Mouse (Mus musculus): ENCODE measurements around the gene Phex. TPM values are rescaled to one million over a fixed set of nuclear protein-coding genes. Genes with fewer than 3 reads are reported as not detected.

The Phex gene
- total and polyA plus RNA-seq, 3 experiments: 0.01 to 0.12 TPM; not detected in 1

DNA sequence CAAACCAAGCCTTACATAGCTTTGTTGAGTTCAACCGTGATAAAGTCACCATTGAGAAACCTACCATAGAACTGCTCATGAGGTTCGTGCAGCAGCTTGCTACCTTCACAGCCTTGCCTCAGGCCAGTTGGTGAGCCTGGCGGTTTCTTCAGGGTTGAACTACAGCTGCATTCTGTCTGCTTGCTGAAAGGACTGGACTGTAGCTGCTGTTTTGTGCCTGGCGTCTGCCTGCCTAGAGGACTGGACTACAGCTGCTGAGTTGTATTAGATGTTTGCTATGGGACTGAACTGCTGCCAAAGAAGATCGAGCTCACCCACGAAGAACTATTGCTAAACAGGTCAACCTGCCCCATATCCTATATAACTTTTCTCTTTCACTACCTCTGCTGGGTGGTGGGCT, 68.9 kb downstream of the Phex start:
- H3K36me3 ChIP-seq (ENCODE audit: control insufficient read depth in 1 of 2, insufficient read depth in 2 of 2, low read length in 2 of 2): no peaks in the 10 kb centered on the region
- no peaks in the 10 kb centered on the region for H3K27me3 ChIP-seq (ENCODE audit: control insufficient read depth in 1 of 2, insufficient read depth in 2 of 2, low read length in 2 of 2)
- TF ChIP-seq HCFC1 (IDR thresholded peaks at IDR 0.05; ENCODE audit: low read depth, low read length) (no peak), ZNF384 (IDR thresholded peaks at IDR 0.05; ENCODE audit: low read depth, low read length) (no peak), TAL1 (IDR thresholded peaks at IDR 0.05; ENCODE audit: low read length) (no peak), RAD21 (IDR thresholded peaks at IDR 0.05; ENCODE audit: low read depth, low read length) (no peak), SIN3A (IDR thresholded peaks at IDR 0.05; ENCODE audit: low read length) (no peak), ZMIZ1 (IDR thresholded peaks at IDR 0.05; ENCODE audit: low read depth, low read length) (no peak), MYC (IDR thresholded peaks at IDR 0.05; ENCODE audit: low read depth, low read length) (no peak), ZC3H11A (IDR thresholded peaks at IDR 0.05; ENCODE audit: low read depth, low read length) (no peak), CHD1 (IDR thresholded peaks at IDR 0.05; ENCODE audit: low read depth, low read length) (no peak), GATA1 (IDR thresholded peaks at IDR 0.05; ENCODE audit: low read depth, low read length) (no peak), EP300 (IDR thresholded peaks at IDR 0.05; ENCODE audit: low read depth in 1 of 2, low read length in 2 of 2) (no peak), GABPA (IDR thresholded peaks at IDR 0.05; ENCODE audit: low read depth, low read length) (no peak), ELF1 (IDR thresholded peaks at IDR 0.05; ENCODE audit: low read depth, low read length) (no peak)
- DNase-seq (ENCODE audit: low read depth, low spot score): no peak
- H3K79me2 ChIP-seq (ENCODE audit: control insufficient read depth, insufficient read depth, low read length, poor library complexity): no peaks in the 10 kb centered on the region
- no peaks in the 10 kb centered on the region for H3K9me3 ChIP-seq (replicated peaks; ENCODE audit: insufficient read depth, low read length)
- no peak overlapping the region for H3K9ac ChIP-seq (ENCODE audit: control insufficient read depth, low read depth, low read length, poor library complexity, severe bottlenecking)
- no peaks in the 10 kb centered on the region for H3K4me1 ChIP-seq (ENCODE audit: control insufficient read depth in 1 of 2, insufficient read depth in 2 of 2, low read length in 2 of 2)
- no peak overlapping the region for H3K4me3 ChIP-seq (ENCODE audit: control insufficient read depth in 1 of 2, insufficient read depth in 1 of 2, low read depth in 2 of 2, low read length in 2 of 2)
- no peak overlapping the region for H3K27ac ChIP-seq (ENCODE audit: control insufficient read depth, low read depth, low read length)

DNA sequence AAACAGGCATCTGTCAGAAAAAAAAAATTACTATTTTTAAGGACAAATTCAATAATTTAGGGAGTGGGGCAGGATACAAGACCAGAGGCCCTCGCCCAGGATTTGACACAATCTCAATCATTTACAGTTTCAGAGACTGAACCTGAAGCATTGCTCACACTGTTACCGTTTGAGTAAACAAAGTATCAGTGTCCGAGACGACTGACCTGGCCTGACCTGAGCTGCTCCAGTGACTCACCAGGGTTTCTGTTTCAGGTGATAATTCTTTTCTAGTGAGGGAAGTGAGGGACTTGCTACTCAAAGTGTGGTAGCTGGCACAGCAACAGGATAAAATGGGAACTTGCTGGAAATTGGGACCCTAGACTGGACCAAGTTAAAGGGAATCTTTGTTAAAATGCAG, 80.4 kb downstream of the Phex start:
- Histone ChIP-seq H3K27me3 (ENCODE audit: control insufficient read depth in 1 of 2, insufficient read depth in 2 of 2, low read length in 2 of 2) (no peaks in the 10 kb centered on the region), H3K4me3 (ENCODE audit: control insufficient read depth in 1 of 2, insufficient read depth in 1 of 2, low read depth in 2 of 2, low read length in 2 of 2) (no peak overlapping the region), H3K4me1 (ENCODE audit: control insufficient read depth in 1 of 2, insufficient read depth in 2 of 2, low read length in 2 of 2) (no peaks in the 10 kb centered on the region), H3K27ac (ENCODE audit: control insufficient read depth, low read depth, low read length) (no peak overlapping the region), H3K9me3 (replicated peaks; ENCODE audit: insufficient read depth, low read length) (no peaks in the 10 kb centered on the region), H3K36me3 (ENCODE audit: control insufficient read depth in 1 of 2, insufficient read depth in 2 of 2, low read length in 2 of 2) (no peaks in the 10 kb centered on the region), H3K9ac (ENCODE audit: control insufficient read depth, low read depth, low read length, poor library complexity, severe bottlenecking) (no peak overlapping the region), H3K79me2 (ENCODE audit: control insufficient read depth, insufficient read depth, low read length, poor library complexity) (no peaks in the 10 kb centered on the region)
- DNase-seq (ENCODE audit: low read depth, low spot score): no peak
- no peak for TF ChIP-seq EP300 (IDR thresholded peaks at IDR 0.05; ENCODE audit: low read depth in 1 of 2, low read length in 2 of 2)
- no peak for TF ChIP-seq POLR2A (IDR thresholded peaks at IDR 0.05; ENCODE audit: control insufficient read depth in 1 of 2, insufficient read depth in 1 of 2, low read depth in 1 of 2, low read length in 2 of 2, poor library complexity in 1 of 2)
- no peak for TF ChIP-seq POLR2AphosphoS2 (IDR thresholded peaks at IDR 0.05; ENCODE audit: low read length)
- no peak for TF ChIP-seq E2F4 (IDR thresholded peaks at IDR 0.05; ENCODE audit: borderline replicate concordance, low read depth, low read length)
- TF ChIP-seq UBTF (IDR thresholded peaks at IDR 0.05; ENCODE audit: borderline replicate concordance, insufficient read depth, low read depth, low read length): no peak
- TF ChIP-seq MAFK (IDR thresholded peaks at IDR 0.05; ENCODE audit: borderline replicate concordance, low read depth, low read length): no peak
- no peak for TF ChIP-seq USF2 (IDR thresholded peaks at IDR 0.05; ENCODE audit: borderline replicate concordance in 1 of 2, insufficient read depth in 1 of 2, low read depth in 1 of 2, low read length in 2 of 2)
- no peak for TF ChIP-seq MXI1 (IDR thresholded peaks at IDR 0.05; ENCODE audit: low read depth, low read length)
- no peak for TF ChIP-seq TCF12 (IDR thresholded peaks at IDR 0.05; ENCODE audit: low read depth, low read length)
- TF ChIP-seq KAT2A (conservative IDR thresholded peaks at IDR 0.05; ENCODE audit: low read depth, low read length): no peak
- no peak for TF ChIP-seq GATA1 (IDR thresholded peaks at IDR 0.05; ENCODE audit: low read depth, low read length)
- no peak for TF ChIP-seq CTCF (IDR thresholded peaks at IDR 0.05 in 2 of 3, conservative IDR thresholded peaks at IDR 0.05 in 1 of 3; ENCODE audit: control insufficient read depth in 1 of 3, insufficient read depth in 1 of 3, low read depth in 2 of 3, low read length in 3 of 3, poor library complexity in 1 of 3, severe bottlenecking in 1 of 3)
